Mouse (Mus musculus) midbrain, postnatal 0 days (tissue): ENCODE results near the gene Hist1h2ak. TPM values are rescaled to one million over a fixed set of nuclear protein-coding genes. Genes with fewer than 3 reads are reported as not detected.

Experiments
- ATAC-seq: fragments of 200-750 bp; cut with Nextera tagmentation; 2 replicates; pipeline ENCODE4 v1.8.0; 2017; ENCODE audit warnings: moderate number of reproducible peaks, mild to moderate bottlenecking, moderate TSS enrichment, moderate library complexity; ENCODE audit not compliant: low FRiP score
- DNase-seq: peaks from one replicate; pipeline ENCODE4 v3.0.0-alpha.2; 2015; ENCODE audit warnings: low spot score
- H3K27ac ChIP-seq: fragments of 300-500 bp; sonication (generic); 2 replicates; pipeline ENCODE4 v1.5.1; 2014; ENCODE audit warnings: low read depth, mild to moderate bottlenecking, low read length, mixed read lengths
- H3K27me3 ChIP-seq: fragments of 300-500 bp; sonication (generic); 2 replicates; pipeline ENCODE4 v1.6.1; 2014; ENCODE audit warnings: low read length, control low read depth, mixed read lengths; ENCODE audit not compliant: insufficient read depth
- H3K36me3 ChIP-seq: fragments of 300-500 bp; sonication (generic); 2 replicates; pipeline ENCODE4 v1.6.1; 2014; ENCODE audit warnings: low read length, control low read depth, mixed read lengths; ENCODE audit not compliant: insufficient read depth
- H3K4me1 ChIP-seq: fragments of 300-500 bp; sonication (generic); 2 replicates; pipeline ENCODE4 v1.6.1; 2014; ENCODE audit warnings: mild to moderate bottlenecking, control low read depth, antibody characterized with exemption, low read length, mixed read lengths; ENCODE audit not compliant: insufficient read depth
- H3K4me2 ChIP-seq: fragments of 300-500 bp; sonication (generic); 2 replicates; pipeline ENCODE4 v1.6.1; 2014; ENCODE audit warnings: low read depth, mild to moderate bottlenecking, low read length, mixed read lengths; ENCODE audit not compliant: poor library complexity, severe bottlenecking
- H3K4me3 ChIP-seq: fragments of 300-500 bp; sonication (generic); 2 replicates; pipeline ENCODE4 v1.5.1; 2014; ENCODE audit warnings: low read depth, mild to moderate bottlenecking, low read length, moderate library complexity
- H3K9ac ChIP-seq: fragments of 300-500 bp; sonication (generic); replicated peaks from 2 replicates; pipeline ENCODE4 v1.6.1; 2014; ENCODE audit warnings: mild to moderate bottlenecking, low read length, moderate library complexity, mixed read lengths; ENCODE audit not compliant: poor library complexity, severe bottlenecking
- H3K9me3 ChIP-seq: fragments of 300-500 bp; sonication (generic); 2 replicates; pipeline ENCODE4 v1.6.1; 2016; ENCODE audit warnings: low read length, control low read depth
- CTCF ChIP-seq: IDR thresholded peaks from 2 replicates; pipeline ENCODE4 v1.5.1; 2016; ENCODE audit warnings: antibody characterized with exemption, mild to moderate bottlenecking
- WGBS: fragments of 180-500 bp; shearing (Covaris S2); extraction: QIAGEN DNeasy Blood & Tissue Kit; methylation state at CpG from one replicate; pipeline ENCODE4 v1.1.7; 2014; 5-methylcytosine and 5-hydroxymethylcytosine counted together
- microRNA-seq: library from miRNA; unstranded; fragments of <30 nt; microRNA quantifications from one replicate; pipeline ENCODE4, GENCODE M21; 2016; ENCODE audit warnings: borderline number of aligned reads
- polyA plus RNA-seq: library from polyadenylated mRNA; unstranded; fragments of >200 nt; fragmentation: Nextera tagmentation; extraction: Ambion mirVana; gene quantifications from 2 replicates; pipeline ENCODE4 v1.2.1, GENCODE M21; 2015
- total RNA-seq: library from RNA; depleted of rRNA; stranded (reverse); fragments of >200 nt; gene quantifications from 2 replicates; pipeline ENCODE4 v1.2.3, GENCODE M21; 2014; rRNA removed

Hist1h2ak gene
- total and polyA plus RNA-seq, 2 experiments from 2014 or later: 4.6 to 276 TPM

DNA sequence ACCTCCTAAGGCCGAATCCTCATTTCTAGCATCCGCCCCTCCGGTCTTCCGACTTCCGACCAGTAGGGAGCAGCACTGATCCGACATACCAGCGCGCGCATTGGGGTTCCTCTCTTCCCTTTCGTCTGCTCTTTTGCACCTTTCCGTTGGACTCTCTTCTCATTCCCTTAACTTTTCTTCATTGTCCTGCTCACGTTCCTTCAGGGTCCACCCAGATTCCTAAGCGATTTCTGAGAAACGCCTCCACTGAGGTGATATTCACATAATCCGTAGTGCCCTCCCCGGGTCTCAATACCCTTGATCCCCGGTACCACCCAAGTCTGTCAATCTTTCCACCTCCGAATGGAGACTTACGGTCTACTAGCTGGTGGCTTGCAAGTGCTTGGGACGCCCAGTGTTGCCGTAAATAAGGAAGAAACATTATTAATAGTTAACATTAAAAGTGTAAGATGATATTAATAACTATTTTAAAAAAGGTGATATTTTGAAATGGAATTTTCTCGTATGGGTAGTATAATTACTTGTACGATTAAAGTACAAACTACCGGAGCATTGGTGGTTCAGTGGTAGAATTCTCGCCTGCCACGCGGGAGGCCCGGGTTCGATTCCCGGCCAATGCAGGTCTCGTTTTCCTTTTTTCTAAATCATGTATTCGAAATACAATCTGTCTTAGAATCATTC lies 43.5 kb downstream of the Hist1h2ak start:
- Histone ChIP-seq H3K9me3 (no peaks in the 10 kb centered on the region), H3K36me3 (no peaks in the 10 kb centered on the region), H3K27me3 (no peaks in the 10 kb centered on the region), H3K4me1 (no peaks in the 10 kb centered on the region; the same call in 1 of the 2 replicates), H3K4me2 (peak overlapping the region; percentile 61), H3K27ac (peak overlapping the region; percentile 78), H3K4me3 (peak overlapping the region; percentile 72), H3K9ac (peak overlapping the region; percentile 52)
- peak; percentile 92 for TF ChIP-seq CTCF
- under 1% methylated on average over 32 of the region's 32 CpGs for WGBS
- peak; percentile 89 for ATAC-seq
- DNase-seq: peak; percentile 91

DNA sequence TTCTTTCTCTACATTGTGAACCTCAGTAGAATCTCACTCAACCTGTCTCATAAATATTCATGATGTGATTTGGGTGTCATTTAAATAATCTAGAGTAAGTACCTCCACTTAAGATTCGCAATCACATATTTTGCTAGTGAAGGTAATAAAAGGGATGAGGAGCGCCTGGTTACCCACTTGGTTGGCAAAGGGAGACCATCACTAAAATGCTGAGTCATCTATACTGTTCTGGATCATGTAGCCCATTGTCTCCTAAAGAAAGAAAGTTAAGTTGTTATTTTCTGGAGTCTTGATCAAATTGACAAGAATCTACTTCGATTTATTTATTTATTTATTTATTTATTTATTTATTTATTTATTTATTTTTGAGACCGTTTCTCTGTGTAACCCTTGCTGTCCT lies 47.0 kb downstream of the Hist1h2ak start:
- H3K4me2 ChIP-seq: no peak overlapping the region
- no peak for TF ChIP-seq CTCF
- H3K4me1 ChIP-seq: no peaks in the 10 kb centered on the region
- 71% methylated on average over 4 of the region's 4 CpGs for WGBS
- DNase-seq: no peak
- H3K4me3 ChIP-seq: no peak overlapping the region
- no peaks in the 10 kb centered on the region for H3K36me3 ChIP-seq
- no peak for ATAC-seq
- no peak overlapping the region for H3K9ac ChIP-seq
- no peak overlapping the region for H3K27ac ChIP-seq
- H3K9me3 ChIP-seq: no peaks in the 10 kb centered on the region
- H3K27me3 ChIP-seq: no peaks in the 10 kb centered on the region

Small RNA genes within 50 kb of the gene (microRNA-seq; reads per million reads assigned to microRNA genes)
- not detected for gene Gm44346
- not detected for gene Gm44357
- gene Gm44367: not detected
- gene Gm44454: not detected

Other genes with a start within 250 kb of the Hist1h2ak start
- gene Zkscan8, start 222.7 kb downstream of the Hist1h2ak start, total RNA-seq: 6.9 and 10.6 TPM in 2 replicates
- 1.4 and 1.9 TPM in 2 replicates for gene Zkscan8, start 222.7 kb downstream of the Hist1h2ak start, polyA plus RNA-seq
- not detected in 2 replicates for gene Olfr1366, start 211.0 kb downstream of the Hist1h2ak start, total RNA-seq
- gene Olfr1366, start 211.0 kb downstream of the Hist1h2ak start, polyA plus RNA-seq: 0.05 and 0.12 TPM in 2 replicates
- gene Olfr1535, start 193.9 kb downstream of the Hist1h2ak start, total RNA-seq: not detected in 2 replicates
- gene Olfr1535, start 193.9 kb downstream of the Hist1h2ak start, polyA plus RNA-seq: 0.07 and 0.10 TPM in 2 replicates
- not detected in 2 replicates for gene Olfr1364, start 172.1 kb downstream of the Hist1h2ak start, total RNA-seq
- not detected in 2 replicates for gene Olfr1364, start 172.1 kb downstream of the Hist1h2ak start, polyA plus RNA-seq
- not detected in 2 replicates for gene Olfr1362, start 139.8 kb downstream of the Hist1h2ak start, total RNA-seq
- not detected in 2 replicates for gene Olfr1362, start 139.8 kb downstream of the Hist1h2ak start, polyA plus RNA-seq
- gene Olfr11, start 111.3 kb downstream of the Hist1h2ak start, total RNA-seq: not detected in 2 replicates
- gene Olfr11, start 111.3 kb downstream of the Hist1h2ak start, polyA plus RNA-seq: not detected in 2 replicates
- gene Olfr1361, start 90.4 kb downstream of the Hist1h2ak start, total RNA-seq: not detected in 2 replicates
- not detected in 2 replicates for gene Olfr1361, start 90.4 kb downstream of the Hist1h2ak start, polyA plus RNA-seq
- gene Olfr1360, start 76.4 kb downstream of the Hist1h2ak start, total RNA-seq: not detected in 2 replicates
- not detected in 2 replicates for gene Olfr1360, start 76.4 kb downstream of the Hist1h2ak start, polyA plus RNA-seq
- gene Olfr1359, start 55.7 kb downstream of the Hist1h2ak start, total RNA-seq: not detected in 2 replicates
- not detected in 2 replicates for gene Olfr1359, start 55.7 kb downstream of the Hist1h2ak start, polyA plus RNA-seq
- 87.0 and 175 TPM in 2 replicates for gene Hist1h2bl, start 37.7 kb downstream of the Hist1h2ak start, total RNA-seq
- gene Hist1h2bl, start 37.7 kb downstream of the Hist1h2ak start, polyA plus RNA-seq: not detected in 2 replicates
- 253 and 398 TPM in 2 replicates for gene Hist1h2ai, start 37.4 kb downstream of the Hist1h2ak start, total RNA-seq
- gene Hist1h2ai, start 37.4 kb downstream of the Hist1h2ak start, polyA plus RNA-seq: 3.2 and 3.5 TPM in 2 replicates
- gene Hist1h3h, start 36.2 kb downstream of the Hist1h2ak start, total RNA-seq: 258 and 532 TPM in 2 replicates
- 2.0 TPM in 1 of 2 replicates, not detected in the other for gene Hist1h3h, start 36.2 kb downstream of the Hist1h2ak start, polyA plus RNA-seq
- gene Hist1h2bm, start 31.8 kb downstream of the Hist1h2ak start, total RNA-seq: 201 and 468 TPM in 2 replicates
- 0.39 and 0.51 TPM in 2 replicates for gene Hist1h2bm, start 31.8 kb downstream of the Hist1h2ak start, polyA plus RNA-seq
- gene Hist1h4j, start 18.8 kb downstream of the Hist1h2ak start, total RNA-seq: 304 and 479 TPM in 2 replicates
- gene Hist1h4j, start 18.8 kb downstream of the Hist1h2ak start, polyA plus RNA-seq: 0.32 TPM in 1 of 2 replicates, not detected in the other
- 386 and 434 TPM in 2 replicates for gene Hist1h4k, start 3.3 kb downstream of the Hist1h2ak start, total RNA-seq
- gene Hist1h4k, start 3.3 kb downstream of the Hist1h2ak start, polyA plus RNA-seq: 0.80 and 2.1 TPM in 2 replicates
- 212 and 326 TPM in 2 replicates for gene Hist1h2bn, start 296 bp upstream of the Hist1h2ak start, total RNA-seq
- gene Hist1h2bn, start 296 bp upstream of the Hist1h2ak start, polyA plus RNA-seq: not detected in 2 replicates
- gene Hist1h1b, start 26.8 kb upstream of the Hist1h2ak start, total RNA-seq: 54.7 and 116 TPM in 2 replicates
- gene Hist1h1b, start 26.8 kb upstream of the Hist1h2ak start, polyA plus RNA-seq: 2.0 TPM in 2 replicates
- gene Hist1h3i, start 29.5 kb upstream of the Hist1h2ak start, total RNA-seq: 282 and 525 TPM in 2 replicates
- gene Hist1h3i, start 29.5 kb upstream of the Hist1h2ak start, polyA plus RNA-seq: 8.2 and 10.0 TPM in 2 replicates
- gene Hist1h2an, start 33.4 kb upstream of the Hist1h2ak start, total RNA-seq: 145 and 318 TPM in 2 replicates
- not detected in 2 replicates for gene Hist1h2an, start 33.4 kb upstream of the Hist1h2ak start, polyA plus RNA-seq
- gene Hist1h2bp, start 33.6 kb upstream of the Hist1h2ak start, total RNA-seq: 41.9 and 77.2 TPM in 2 replicates
- 0.48 and 0.76 TPM in 2 replicates for gene Hist1h2bp, start 33.6 kb upstream of the Hist1h2ak start, polyA plus RNA-seq
- 213 and 311 TPM in 2 replicates for gene Hist1h2bq, start 56.4 kb upstream of the Hist1h2ak start, total RNA-seq
- gene Hist1h2bq, start 56.4 kb upstream of the Hist1h2ak start, polyA plus RNA-seq: 2.7 and 3.8 TPM in 2 replicates
- not detected in 2 replicates for gene Hist1h2ao, start 56.6 kb upstream of the Hist1h2ak start, total RNA-seq
- gene Hist1h2ao, start 56.6 kb upstream of the Hist1h2ak start, polyA plus RNA-seq: not detected in 2 replicates
- gene Hist1h4m, start 57.9 kb upstream of the Hist1h2ak start, total RNA-seq: 2.3 TPM in 1 of 2 replicates, not detected in the other
- 1.8 TPM in 1 of 2 replicates, not detected in the other for gene Hist1h4m, start 57.9 kb upstream of the Hist1h2ak start, polyA plus RNA-seq
- 1,387 and 1,972 TPM in 2 replicates for gene Hist1h4n, start 78.4 kb upstream of the Hist1h2ak start, total RNA-seq
- gene Hist1h4n, start 78.4 kb upstream of the Hist1h2ak start, polyA plus RNA-seq: 1.7 and 2.3 TPM in 2 replicates
- gene Hist1h2ap, start 79.7 kb upstream of the Hist1h2ak start, total RNA-seq: 409 and 620 TPM in 2 replicates
- gene Hist1h2ap, start 79.7 kb upstream of the Hist1h2ak start, polyA plus RNA-seq: 282 and 299 TPM in 2 replicates
- 112 and 283 TPM in 2 replicates for gene Hist1h2br, start 79.9 kb upstream of the Hist1h2ak start, total RNA-seq
- 3.0 and 4.0 TPM in 2 replicates for gene Hist1h2br, start 79.9 kb upstream of the Hist1h2ak start, polyA plus RNA-seq
- 8.1 and 9.8 TPM in 2 replicates for gene Zfp184, start 191.3 kb upstream of the Hist1h2ak start, total RNA-seq
- gene Zfp184, start 191.3 kb upstream of the Hist1h2ak start, polyA plus RNA-seq: 7.5 and 8.4 TPM in 2 replicates
- gene Pom121l2, start 227.4 kb upstream of the Hist1h2ak start, total RNA-seq: 0.05 and 0.90 TPM in 2 replicates
- gene Pom121l2, start 227.4 kb upstream of the Hist1h2ak start, polyA plus RNA-seq: not detected in 2 replicates